Mouse (Mus musculus): ENCODE results near the gene Sec24d. TPM values are rescaled to one million over a fixed set of nuclear protein-coding genes. Genes with fewer than 3 reads are reported as not detected.

Sec24d gene
- total and polyA plus RNA-seq, 2 experiments from 2014 or later: 48.8 to 72.0 TPM

GRCm38 (mm10) chr3:123256181-123257101 is 10.8 kb upstream of the Sec24d start:
- H3K9ac ChIP-seq (replicated peaks; ENCODE audit: low read depth, low read length): no peak overlapping the region
- H3K4me1 ChIP-seq (ENCODE audit: control insufficient read depth, insufficient read depth): peaks cover 9% of the 10 kb centered on the region; the same call in 1 of the 2 replicates
- DNase-seq (ENCODE audit: low spot score): no peak
- H3K4me2 ChIP-seq (ENCODE audit: low read depth, low read length): no peak overlapping the region
- ATAC-seq (ENCODE audit: insufficient read depth, low read depth): no peak
- H3K36me3 ChIP-seq (replicated peaks; ENCODE audit: control insufficient read depth, insufficient read depth, low read length): no peaks in the 10 kb centered on the region
- H3K4me3 ChIP-seq (ENCODE audit: low read depth, low read length): no peak overlapping the region
- TF ChIP-seq CTCF (IDR thresholded peaks at IDR 0.05; ENCODE audit: low read depth): 0 out of 2 replicates have a peak, but pooled peaks have one; percentile 10
- no peak for TF ChIP-seq EP300 (IDR thresholded peaks at IDR 0.05; ENCODE audit: low read depth)
- H3K27ac ChIP-seq (ENCODE audit: low read depth): peak overlapping the region; percentile 23
- 63% methylated on average over 11 of the region's 11 CpGs for WGBS
- no peaks in the 10 kb centered on the region for H3K27me3 ChIP-seq (ENCODE audit: control insufficient read depth, insufficient read depth, low read length)
- H3K9me3 ChIP-seq (replicated peaks; ENCODE audit: control insufficient read depth, low read length): peaks cover 4% of the 10 kb centered on the region; the same call in 1 of the 2 replicates

GRCm38 (mm10) chr3:123258709-123259108 is 8.5 kb upstream of the Sec24d start:
- TF ChIP-seq EP300 (IDR thresholded peaks at IDR 0.05; ENCODE audit: low read depth) (peak; percentile 41; the same call in 1 of the 2 replicates), CTCF (IDR thresholded peaks at IDR 0.05; ENCODE audit: low read depth) (no peak)
- H3K4me1 ChIP-seq (ENCODE audit: control insufficient read depth, insufficient read depth): peaks cover 9% of the 10 kb centered on the region; the same call in 1 of the 2 replicates
- DNase-seq (ENCODE audit: low spot score): peak; percentile 45
- H3K4me3 ChIP-seq (ENCODE audit: low read depth, low read length): no peak overlapping the region
- peak; percentile 78 for ATAC-seq (ENCODE audit: insufficient read depth, low read depth)
- 26% methylated on average over 4 of the region's 4 CpGs for WGBS
- no peaks in the 10 kb centered on the region for H3K27me3 ChIP-seq (ENCODE audit: control insufficient read depth, insufficient read depth, low read length)
- H3K9ac ChIP-seq (replicated peaks; ENCODE audit: low read depth, low read length): no peak overlapping the region
- H3K9me3 ChIP-seq (replicated peaks; ENCODE audit: control insufficient read depth, low read length): peaks cover 4% of the 10 kb centered on the region; the same call in 1 of the 2 replicates
- no peaks in the 10 kb centered on the region for H3K36me3 ChIP-seq (replicated peaks; ENCODE audit: control insufficient read depth, insufficient read depth, low read length)
- no peak overlapping the region for H3K4me2 ChIP-seq (ENCODE audit: low read depth, low read length)
- H3K27ac ChIP-seq (ENCODE audit: low read depth): peak overlapping the region; percentile 47

GRCm38 (mm10) chr3:123264706-123265105 is 2.5 kb upstream of the Sec24d start:
- Histone ChIP-seq H3K9ac (replicated peaks; ENCODE audit: low read depth, low read length) (peak overlapping the region; percentile 58), H3K9me3 (replicated peaks; ENCODE audit: control insufficient read depth, low read length) (no peaks in the 10 kb centered on the region), H3K36me3 (replicated peaks; ENCODE audit: control insufficient read depth, insufficient read depth, low read length) (0 out of 2 replicates have a peak, but pooled peaks cover 3% of the 10 kb centered on the region), H3K4me2 (ENCODE audit: low read depth, low read length) (peak overlapping the region; percentile 56), H3K27me3 (ENCODE audit: control insufficient read depth, insufficient read depth, low read length) (no peaks in the 10 kb centered on the region), H3K4me3 (ENCODE audit: low read depth, low read length) (peak overlapping the region; percentile 54), H3K27ac (ENCODE audit: low read depth) (peak overlapping the region; percentile 84), H3K4me1 (ENCODE audit: control insufficient read depth, insufficient read depth) (peaks cover 15% of the 10 kb centered on the region)
- DNase-seq (ENCODE audit: low spot score) (peak; percentile 55), ATAC-seq (ENCODE audit: insufficient read depth, low read depth) (peak; percentile 33; the same call in 1 of the 2 replicates)
- 15% methylated on average over 6 of the region's 6 CpGs for WGBS
- TF ChIP-seq CTCF (IDR thresholded peaks at IDR 0.05; ENCODE audit: low read depth) (no peak), EP300 (IDR thresholded peaks at IDR 0.05; ENCODE audit: low read depth) (no peak)

- TF ChIP-seq CTCF (IDR thresholded peaks at IDR 0.05; ENCODE audit: low read depth) (no peak), EP300 (IDR thresholded peaks at IDR 0.05; ENCODE audit: low read depth) (no peak)
- Histone ChIP-seq H3K27ac (ENCODE audit: low read depth) (peak overlapping the region; percentile 83), H3K9me3 (replicated peaks; ENCODE audit: control insufficient read depth, low read length) (no peaks in the 10 kb centered on the region), H3K4me1 (ENCODE audit: control insufficient read depth, insufficient read depth) (peaks cover 13% of the 10 kb centered on the region), H3K4me3 (ENCODE audit: low read depth, low read length) (peak overlapping the region; percentile 88), H3K36me3 (replicated peaks; ENCODE audit: control insufficient read depth, insufficient read depth, low read length) (peaks cover 34% of the 10 kb centered on the region), H3K27me3 (ENCODE audit: control insufficient read depth, insufficient read depth, low read length) (no peaks in the 10 kb centered on the region), H3K4me2 (ENCODE audit: low read depth, low read length) (peak overlapping the region; percentile 73), H3K9ac (replicated peaks; ENCODE audit: low read depth, low read length) (peak overlapping the region; percentile 74)
- ATAC-seq (ENCODE audit: insufficient read depth, low read depth): peak; percentile 57
- WGBS: under 1% methylated on average over 25 of the region's 25 CpGs
- peak; percentile 43 for DNase-seq (ENCODE audit: low spot score)
Observed at GRCm38 (mm10) chr3:123267741-123268201, 516 bp downstream of the Sec24d start.

- TF ChIP-seq EP300 (IDR thresholded peaks at IDR 0.05; ENCODE audit: low read depth) (no peak), CTCF (IDR thresholded peaks at IDR 0.05; ENCODE audit: low read depth) (no peak)
- DNase-seq (ENCODE audit: low spot score): no peak
- no peak overlapping the region for H3K4me2 ChIP-seq (ENCODE audit: low read depth, low read length)
- peaks cover 59% of the 10 kb centered on the region for H3K36me3 ChIP-seq (replicated peaks; ENCODE audit: control insufficient read depth, insufficient read depth, low read length)
- WGBS: 48% methylated on average over 12 of the region's 12 CpGs
- H3K4me1 ChIP-seq (ENCODE audit: control insufficient read depth, insufficient read depth): no peaks in the 10 kb centered on the region
- H3K27ac ChIP-seq (ENCODE audit: low read depth): no peak overlapping the region
- H3K27me3 ChIP-seq (ENCODE audit: control insufficient read depth, insufficient read depth, low read length): no peaks in the 10 kb centered on the region
- H3K9ac ChIP-seq (replicated peaks; ENCODE audit: low read depth, low read length): no peak overlapping the region
- no peaks in the 10 kb centered on the region for H3K9me3 ChIP-seq (replicated peaks; ENCODE audit: control insufficient read depth, low read length)
- no peak overlapping the region for H3K4me3 ChIP-seq (ENCODE audit: low read depth, low read length)
- no peak for ATAC-seq (ENCODE audit: insufficient read depth, low read depth)
Observed at GRCm38 (mm10) chr3:123282866-123283615, 15.8 kb downstream of the Sec24d start.
